Mouse (Mus musculus): Measurements from ENCODE around the gene Bicra. TPM values are rescaled to one million over a fixed set of nuclear protein-coding genes. Genes with fewer than 3 reads are reported as not detected.

The Bicra gene
- total and polyA plus RNA-seq, 2 experiments from 2014 or later: 2.4 to 7.2 TPM

DNA sequence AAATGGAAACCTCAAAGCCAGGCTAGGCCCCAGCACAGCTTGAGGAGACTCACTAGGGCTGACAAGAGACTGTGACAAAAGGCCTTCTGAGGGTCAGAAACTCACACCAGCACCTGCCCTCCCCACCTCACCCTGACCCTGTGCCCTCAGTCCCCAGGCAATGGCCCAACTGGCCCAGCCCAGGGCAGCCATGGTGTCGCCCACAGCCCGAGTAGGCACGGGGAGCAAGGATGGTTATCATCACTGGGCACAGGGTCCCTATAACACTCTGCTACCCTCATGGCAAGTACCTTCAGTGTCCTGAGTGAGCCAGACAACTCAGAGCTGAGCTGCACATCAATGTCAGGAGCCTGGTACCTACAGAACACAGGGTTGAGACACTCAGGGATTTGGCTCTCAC, 109.1 kb downstream of the Bicra start:
- DNase-seq (ENCODE audit: low spot score) (no peak), ATAC-seq (ENCODE audit: insufficient read depth, low read depth) (no peak)
- TF ChIP-seq EP300 (IDR thresholded peaks at IDR 0.05; ENCODE audit: low read depth): no peak
- no peak for TF ChIP-seq CTCF (IDR thresholded peaks at IDR 0.05; ENCODE audit: low read depth)
- Histone ChIP-seq H3K36me3 (replicated peaks; ENCODE audit: control insufficient read depth, insufficient read depth, low read length) (peaks cover 75% of the 10 kb centered on the region), H3K4me1 (ENCODE audit: control insufficient read depth, insufficient read depth) (no peaks in the 10 kb centered on the region), H3K27ac (ENCODE audit: low read depth) (no peak overlapping the region), H3K4me2 (ENCODE audit: low read depth, low read length) (no peak overlapping the region), H3K9ac (replicated peaks; ENCODE audit: low read depth, low read length) (no peak overlapping the region), H3K4me3 (ENCODE audit: low read depth, low read length) (no peak overlapping the region), H3K27me3 (ENCODE audit: control insufficient read depth, insufficient read depth, low read length) (no peaks in the 10 kb centered on the region), H3K9me3 (replicated peaks; ENCODE audit: control insufficient read depth, low read length) (no peaks in the 10 kb centered on the region)
- 97% methylated on average over 3 of the region's 3 CpGs for WGBS

GRCm38 (mm10) chr7:15937491-15937890, 110.2 kb downstream of the Bicra start:
- H3K4me2 ChIP-seq (ENCODE audit: low read depth, low read length): no peak overlapping the region
- peaks cover 64% of the 10 kb centered on the region for H3K36me3 ChIP-seq (replicated peaks; ENCODE audit: control insufficient read depth, insufficient read depth, low read length)
- no peak overlapping the region for H3K4me3 ChIP-seq (ENCODE audit: low read depth, low read length)
- TF ChIP-seq EP300 (IDR thresholded peaks at IDR 0.05; ENCODE audit: low read depth) (no peak), CTCF (IDR thresholded peaks at IDR 0.05; ENCODE audit: low read depth) (no peak)
- no peak for ATAC-seq (ENCODE audit: insufficient read depth, low read depth)
- no peak overlapping the region for H3K27ac ChIP-seq (ENCODE audit: low read depth)
- peaks cover 2% of the 10 kb centered on the region for H3K4me1 ChIP-seq (ENCODE audit: control insufficient read depth, insufficient read depth)
- no peak for DNase-seq (ENCODE audit: low spot score)
- H3K9ac ChIP-seq (replicated peaks; ENCODE audit: low read depth, low read length): no peak overlapping the region
- 82% methylated on average over 5 of the region's 5 CpGs for WGBS
- no peaks in the 10 kb centered on the region for H3K27me3 ChIP-seq (ENCODE audit: control insufficient read depth, insufficient read depth, low read length)
- H3K9me3 ChIP-seq (replicated peaks; ENCODE audit: control insufficient read depth, low read length): no peaks in the 10 kb centered on the region

DNA sequence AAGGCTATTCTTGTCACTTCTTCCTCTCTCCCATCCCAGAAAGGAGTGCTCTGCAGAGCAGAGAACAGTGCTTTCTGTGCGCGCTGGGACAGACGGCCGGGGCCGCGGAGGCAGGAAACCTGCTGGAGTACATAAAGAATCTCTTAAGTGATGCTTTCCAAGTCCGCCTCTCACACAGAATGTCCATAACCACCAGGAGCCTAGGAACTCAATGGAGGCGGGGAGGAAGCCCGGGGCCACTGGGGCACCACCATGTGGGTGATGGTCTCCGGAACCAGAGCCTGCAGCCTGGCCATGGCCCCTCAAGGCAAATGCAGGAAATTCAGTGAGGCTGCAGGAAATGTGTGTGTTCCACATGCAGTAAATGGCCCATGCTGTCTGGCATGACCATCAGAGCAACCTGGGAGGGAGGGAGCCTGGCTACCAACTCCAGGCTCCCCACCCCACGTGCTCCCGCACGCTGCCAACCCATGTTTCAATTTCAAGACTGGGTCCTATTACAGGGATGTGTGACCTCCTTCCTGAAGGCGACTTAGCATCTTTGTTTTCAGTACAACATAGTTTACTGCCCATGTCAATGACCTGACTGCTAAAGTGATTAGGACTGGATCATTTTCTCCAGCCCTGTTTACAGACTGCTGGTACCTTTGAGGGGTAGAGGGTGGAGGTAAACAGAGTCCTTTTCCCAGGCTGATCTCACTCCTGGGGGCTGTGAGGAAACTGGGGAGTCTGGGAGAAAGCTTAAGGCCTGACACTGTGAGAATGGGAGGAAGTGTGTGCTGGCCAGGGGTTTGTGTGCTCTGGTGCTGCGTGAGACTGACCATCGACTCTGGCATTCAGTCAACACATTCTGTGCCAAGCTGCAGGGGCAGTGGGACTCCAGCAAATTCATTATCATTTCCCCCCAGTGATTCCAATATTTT, 114.0 kb downstream of the Bicra start:
- TF ChIP-seq CTCF (IDR thresholded peaks at IDR 0.05; ENCODE audit: low read depth) (no peak), EP300 (IDR thresholded peaks at IDR 0.05; ENCODE audit: low read depth) (peak; percentile 43; the same call in 1 of the 2 replicates)
- H3K27me3 ChIP-seq (ENCODE audit: control insufficient read depth, insufficient read depth, low read length): no peaks in the 10 kb centered on the region
- ATAC-seq (ENCODE audit: insufficient read depth, low read depth) (peak; percentile 69), DNase-seq (ENCODE audit: low spot score) (peak; percentile 39)
- peaks cover 26% of the 10 kb centered on the region for H3K36me3 ChIP-seq (replicated peaks; ENCODE audit: control insufficient read depth, insufficient read depth, low read length)
- no peak overlapping the region for H3K4me3 ChIP-seq (ENCODE audit: low read depth, low read length)
- peak overlapping the region; percentile 89 for H3K27ac ChIP-seq (ENCODE audit: low read depth)
- no peak overlapping the region for H3K9ac ChIP-seq (replicated peaks; ENCODE audit: low read depth, low read length)
- H3K4me1 ChIP-seq (ENCODE audit: control insufficient read depth, insufficient read depth): peaks cover 13% of the 10 kb centered on the region
- 35% methylated on average over 16 of the region's 16 CpGs for WGBS
- H3K9me3 ChIP-seq (replicated peaks; ENCODE audit: control insufficient read depth, low read length): no peaks in the 10 kb centered on the region
- 0 out of 2 replicates have a peak overlapping the region, but pooled peaks have one; percentile 13 for H3K4me2 ChIP-seq (ENCODE audit: low read depth, low read length)

DNA sequence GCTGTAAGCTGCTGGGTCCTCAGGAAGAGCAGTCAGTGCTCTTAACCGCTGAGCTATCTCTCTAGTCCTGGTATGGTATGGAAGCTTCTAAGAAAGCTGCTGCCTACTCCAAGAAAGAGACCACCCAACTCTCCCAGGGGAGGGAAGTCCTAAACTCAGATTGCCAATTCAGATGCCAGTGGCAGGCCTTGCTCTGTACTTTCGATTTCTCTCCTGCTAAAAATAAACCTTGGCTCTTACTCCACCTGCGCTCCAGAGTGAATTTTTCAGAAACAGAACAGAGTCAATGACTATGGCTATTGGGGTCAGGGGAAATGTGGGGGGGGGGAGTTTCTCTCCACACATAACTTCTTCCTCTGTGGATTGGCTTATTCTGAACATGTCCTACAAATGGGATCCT, 116.1 kb downstream of the Bicra start:
- DNase-seq (ENCODE audit: low spot score) (peak; percentile 56), ATAC-seq (ENCODE audit: insufficient read depth, low read depth) (no peak)
- no peaks in the 10 kb centered on the region for H3K9me3 ChIP-seq (replicated peaks; ENCODE audit: control insufficient read depth, low read length)
- peaks cover 13% of the 10 kb centered on the region for H3K4me1 ChIP-seq (ENCODE audit: control insufficient read depth, insufficient read depth)
- H3K4me3 ChIP-seq (ENCODE audit: low read depth, low read length): no peak overlapping the region
- no peaks in the 10 kb centered on the region for H3K27me3 ChIP-seq (ENCODE audit: control insufficient read depth, insufficient read depth, low read length)
- H3K27ac ChIP-seq (ENCODE audit: low read depth): peak overlapping the region; percentile 83
- WGBS: 11% methylated on average over 3 of the region's 3 CpGs
- peaks cover 5% of the 10 kb centered on the region; the same call in 1 of the 2 replicates for H3K36me3 ChIP-seq (replicated peaks; ENCODE audit: control insufficient read depth, insufficient read depth, low read length)
- no peak for TF ChIP-seq EP300 (IDR thresholded peaks at IDR 0.05; ENCODE audit: low read depth)
- TF ChIP-seq CTCF (IDR thresholded peaks at IDR 0.05; ENCODE audit: low read depth): no peak
- no peak overlapping the region for H3K9ac ChIP-seq (replicated peaks; ENCODE audit: low read depth, low read length)
- peak overlapping the region; percentile 44 for H3K4me2 ChIP-seq (ENCODE audit: low read depth, low read length)

- Histone ChIP-seq H3K4me2 (ENCODE audit: low read depth, low read length) (no peak overlapping the region), H3K36me3 (replicated peaks; ENCODE audit: control insufficient read depth, insufficient read depth, low read length) (no peaks in the 10 kb centered on the region), H3K27me3 (ENCODE audit: control insufficient read depth, insufficient read depth, low read length) (no peaks in the 10 kb centered on the region), H3K9me3 (replicated peaks; ENCODE audit: control insufficient read depth, low read length) (no peaks in the 10 kb centered on the region), H3K27ac (ENCODE audit: low read depth) (no peak overlapping the region), H3K4me3 (ENCODE audit: low read depth, low read length) (no peak overlapping the region), H3K9ac (replicated peaks; ENCODE audit: low read depth, low read length) (no peak overlapping the region), H3K4me1 (ENCODE audit: control insufficient read depth, insufficient read depth) (peaks cover 13% of the 10 kb centered on the region)
- 61% methylated on average over 2 of the region's 2 CpGs for WGBS
- TF ChIP-seq EP300 (IDR thresholded peaks at IDR 0.05; ENCODE audit: low read depth) (no peak), CTCF (IDR thresholded peaks at IDR 0.05; ENCODE audit: low read depth) (peak; percentile 25; the same call in 1 of the 2 replicates)
- DNase-seq (ENCODE audit: low spot score) (no peak), ATAC-seq (ENCODE audit: insufficient read depth, low read depth) (no peak)
Measured at GRCm38 (mm10) chr7:15930543-15930942, 117.2 kb downstream of the Bicra start.

All from heart, postnatal 0 days (tissue).